Mouse (Mus musculus) myocyte (in vitro differentiated cells): ENCODE data around the gene Gadd45gip1. TPM values are rescaled to one million over a fixed set of nuclear protein-coding genes. Genes with fewer than 3 reads are reported as not detected.

Source experiments
- H3K27me3 ChIP-seq: one replicate; pipeline ENCODE4 v1.6.1; 2011; ENCODE audit not compliant: control insufficient read depth, insufficient read depth, insufficient read length
- H3K36me3 ChIP-seq: one replicate; pipeline ENCODE4 v1.6.1; 2011; ENCODE audit not compliant: control insufficient read depth, insufficient read depth
- H3K4me2 ChIP-seq: one replicate; pipeline ENCODE4 v1.6.1; 2011; ENCODE audit warnings: low read depth, control low read depth
- H3K4me3 ChIP-seq: one replicate; pipeline ENCODE4 v1.5.1; 2011; ENCODE audit warnings: mild to moderate bottlenecking, control low read depth, moderate library complexity
- H3K79me2 ChIP-seq: one replicate; pipeline ENCODE4 v1.6.1; 2011; ENCODE audit not compliant: control insufficient read depth, insufficient read depth
- H3ac ChIP-seq: one replicate; pipeline ENCODE4 v1.6.1; 2011; ENCODE audit not compliant: control insufficient read depth, insufficient read length
- CEBPB ChIP-seq: IDR thresholded peaks from 2 replicates; pipeline ENCODE4 v1.6.1; 2011; ENCODE audit warnings: mild to moderate bottlenecking, moderate library complexity; ENCODE audit not compliant: poor library complexity, insufficient read depth, severe bottlenecking
- E2F4 ChIP-seq: IDR thresholded peaks from one replicate; pipeline ENCODE4 v1.6.1; 2011; ENCODE audit warnings: mild to moderate bottlenecking, control low read depth, moderate library complexity; ENCODE audit not compliant: insufficient read depth
- MAX ChIP-seq: IDR thresholded peaks from one replicate; pipeline ENCODE4 v1.6.1; 2011; ENCODE audit warnings: low read depth, mild to moderate bottlenecking, control low read depth
- MYOD1 ChIP-seq, 3 experiments: IDR thresholded peaks; one replicate each; pipeline ENCODE4 v1.6.1; 2011; ENCODE audit warnings: control low read depth in 2 of 3, low read depth in 2 of 3, mild to moderate bottlenecking in 2 of 3, moderate library complexity in 1 of 3; ENCODE audit not compliant: insufficient read length in 2 of 3, control insufficient read depth in 1 of 3
- MYOG ChIP-seq, 3 experiments: IDR thresholded peaks; one replicate each; pipeline ENCODE4 v1.6.1; 2011; ENCODE audit warnings: control low read depth in 2 of 3, low read depth in 2 of 3, mild to moderate bottlenecking in 2 of 3; ENCODE audit not compliant: insufficient read length in 2 of 3, control insufficient read depth in 1 of 3, insufficient read depth in 1 of 3
- POLR2A ChIP-seq: IDR thresholded peaks from one replicate; pipeline ENCODE4 v1.6.1; 2011; ENCODE audit warnings: low read depth, mild to moderate bottlenecking, control low read depth, moderate library complexity; ENCODE audit not compliant: insufficient read length
- POLR2AphosphoS2 ChIP-seq: IDR thresholded peaks from one replicate; pipeline ENCODE4 v1.6.1; 2011; ENCODE audit warnings: low read depth, control low read depth; ENCODE audit not compliant: insufficient read length
- REST ChIP-seq: IDR thresholded peaks from one replicate; pipeline ENCODE4 v1.6.1; 2011; ENCODE audit warnings: mild to moderate bottlenecking, control low read depth, moderate library complexity; ENCODE audit not compliant: insufficient read depth, insufficient read length
- SRF ChIP-seq: IDR thresholded peaks from one replicate; pipeline ENCODE4 v1.6.1; 2011; ENCODE audit warnings: low read depth; ENCODE audit not compliant: control insufficient read depth, insufficient read length
- TCF12 ChIP-seq: IDR thresholded peaks from one replicate; pipeline ENCODE4 v1.6.1; 2011; ENCODE audit warnings: mild to moderate bottlenecking, control low read depth; ENCODE audit not compliant: poor library complexity, insufficient read depth, severe bottlenecking
- TCF3 ChIP-seq: IDR thresholded peaks from one replicate; pipeline ENCODE4 v1.6.1; 2011; ENCODE audit warnings: low read depth, control low read depth; ENCODE audit not compliant: insufficient read length
- USF1 ChIP-seq: IDR thresholded peaks from one replicate; pipeline ENCODE4 v1.6.1; 2011; ENCODE audit warnings: low read depth, mild to moderate bottlenecking, control low read depth, moderate library complexity
- polyA plus RNA-seq: library from polyadenylated mRNA; unstranded; fragments of >200 nt; fragmentation: generic; extraction: Trizol; gene quantifications from one replicate; pipeline ENCODE4 v1.2.1, GENCODE M21; 2012; ENCODE audit warnings: missing spikeins

Gadd45gip1 gene
- polyA plus RNA-seq, 1 experiment, result 21.8 TPM

GRCm38 (mm10) chr8:84877297-84878035 lies 46.1 kb downstream of the Gadd45gip1 start:
- Histone ChIP-seq H3K4me2 (no peak overlapping the region), H3K79me2 (no peaks in the 10 kb centered on the region), H3K27me3 (no peaks in the 10 kb centered on the region), H3K4me3 (no peak overlapping the region), H3K36me3 (no peaks in the 10 kb centered on the region), H3ac (no peak overlapping the region)
- TF ChIP-seq REST (no peak), TCF12 (no peak), POLR2A (no peak), E2F4 (no peak), SRF (no peak), MYOG (IDR thresholded peaks at IDR 0.05; ENCODE audit: control insufficient read depth in 1 of 3, insufficient read depth in 1 of 3, insufficient read length in 2 of 3, low read depth in 2 of 3) (no peak), MAX (no peak)

GRCm38 (mm10) chr8:84878915-84879314 lies 47.6 kb downstream of the Gadd45gip1 start:
- no peaks in the 10 kb centered on the region for H3K36me3 ChIP-seq
- no peak overlapping the region for H3K4me3 ChIP-seq
- no peaks in the 10 kb centered on the region for H3K79me2 ChIP-seq
- H3K4me2 ChIP-seq, result no peak overlapping the region
- H3K27me3 ChIP-seq, result no peaks in the 10 kb centered on the region
- H3ac ChIP-seq, result no peak overlapping the region
- TF ChIP-seq CEBPB, result no peak
- TF ChIP-seq MYOG (IDR thresholded peaks at IDR 0.05; ENCODE audit: control insufficient read depth in 1 of 3, insufficient read depth in 1 of 3, insufficient read length in 2 of 3, low read depth in 2 of 3), result no peak
- no peak for TF ChIP-seq TCF3
- no peak for TF ChIP-seq MAX
- no peak for TF ChIP-seq POLR2AphosphoS2
- TF ChIP-seq MYOD1 (IDR thresholded peaks at IDR 0.05; ENCODE audit: control insufficient read depth in 1 of 3, insufficient read length in 2 of 3, low read depth in 2 of 3), result no peak
- TF ChIP-seq USF1, result no peak
- no peak for TF ChIP-seq POLR2A
- no peak for TF ChIP-seq E2F4
- no peak for TF ChIP-seq TCF12
- TF ChIP-seq SRF, result no peak
- TF ChIP-seq REST, result no peak

- TF ChIP-seq TCF3 (peak; percentile 43), CEBPB (no peak), MYOD1 (IDR thresholded peaks at IDR 0.05; ENCODE audit: control insufficient read depth in 1 of 3, insufficient read length in 2 of 3, low read depth in 2 of 3) (peak in 2 of 3 experiments; percentile 75 to 82), E2F4 (no peak), POLR2A (no peak), POLR2AphosphoS2 (no peak), REST (no peak), USF1 (no peak), MAX (no peak), MYOG (IDR thresholded peaks at IDR 0.05; ENCODE audit: control insufficient read depth in 1 of 3, insufficient read depth in 1 of 3, insufficient read length in 2 of 3, low read depth in 2 of 3) (peak; percentile 84 to 96 (median 85)), TCF12 (peak; percentile 34), SRF (no peak)
- no peaks in the 10 kb centered on the region for H3K36me3 ChIP-seq
Measured at GRCm38 (mm10) chr8:84884728-84885127, 53.4 kb downstream of the Gadd45gip1 start.

More at GRCm38 (mm10) chr8:84884728-84885127, 53.4 kb downstream of the Gadd45gip1 start:
- H3ac ChIP-seq, result no peak overlapping the region
- H3K4me2 ChIP-seq, result no peak overlapping the region
- H3K27me3 ChIP-seq, result no peaks in the 10 kb centered on the region
- no peak overlapping the region for H3K4me3 ChIP-seq
- no peaks in the 10 kb centered on the region for H3K79me2 ChIP-seq

Other genes with a start within 250 kb of the Gadd45gip1 start
- gene Ier2, start 168.7 kb upstream of the Gadd45gip1 start, polyA plus RNA-seq, result 75.7 TPM
- 94.4 TPM for gene Trmt1, start 145.2 kb upstream of the Gadd45gip1 start, polyA plus RNA-seq
- 56.1 TPM for gene Nacc1, start 143.7 kb upstream of the Gadd45gip1 start, polyA plus RNA-seq
- gene Lyl1, start 130.1 kb upstream of the Gadd45gip1 start, polyA plus RNA-seq, result not detected
- gene G430095P16Rik, start 108.5 kb upstream of the Gadd45gip1 start, polyA plus RNA-seq, result 9.4 TPM
- gene Nfix, start 31.2 kb upstream of the Gadd45gip1 start, polyA plus RNA-seq, result 65.7 TPM
- gene Dand5, start 8.7 kb upstream of the Gadd45gip1 start, polyA plus RNA-seq, result 6.7 TPM
- 139 TPM for gene Rad23a, start 9.1 kb downstream of the Gadd45gip1 start, polyA plus RNA-seq
- 385 TPM for gene Calr, start 15.4 kb downstream of the Gadd45gip1 start, polyA plus RNA-seq
- gene Farsa, start 25.5 kb downstream of the Gadd45gip1 start, polyA plus RNA-seq, result 73.3 TPM
- gene Syce2, start 40.6 kb downstream of the Gadd45gip1 start, polyA plus RNA-seq, result 2.3 TPM
- 20.9 TPM for gene Gcdh, start 62.4 kb downstream of the Gadd45gip1 start, polyA plus RNA-seq
- 0.10 TPM for gene Klf1, start 70.4 kb downstream of the Gadd45gip1 start, polyA plus RNA-seq
- 9.2 TPM for gene Dnase2a, start 77.0 kb downstream of the Gadd45gip1 start, polyA plus RNA-seq
- gene Mast1, start 105.8 kb downstream of the Gadd45gip1 start, polyA plus RNA-seq, result not detected
- gene Rtbdn, start 115.5 kb downstream of the Gadd45gip1 start, polyA plus RNA-seq, result not detected
- not detected for gene Gm49661, start 137.9 kb downstream of the Gadd45gip1 start, polyA plus RNA-seq
- gene Prdx2, start 138.1 kb downstream of the Gadd45gip1 start, polyA plus RNA-seq, result 432 TPM
- 74.1 TPM for gene Rnaseh2a, start 138.2 kb downstream of the Gadd45gip1 start, polyA plus RNA-seq
- gene Junb, start 147.2 kb downstream of the Gadd45gip1 start, polyA plus RNA-seq, result 140 TPM
- gene Hook2, start 159.1 kb downstream of the Gadd45gip1 start, polyA plus RNA-seq, result 9.3 TPM
- not detected for gene Best2, start 183.0 kb downstream of the Gadd45gip1 start, polyA plus RNA-seq
- 204 TPM for gene Asna1, start 193.8 kb downstream of the Gadd45gip1 start, polyA plus RNA-seq
- 198 TPM for gene Trir, start 195.3 kb downstream of the Gadd45gip1 start, polyA plus RNA-seq
- 46.3 TPM for gene Tnpo2, start 205.4 kb downstream of the Gadd45gip1 start, polyA plus RNA-seq
- gene Fbxw9, start 228.5 kb downstream of the Gadd45gip1 start, polyA plus RNA-seq, result 26.8 TPM
- gene Gm5741, start 236.5 kb downstream of the Gadd45gip1 start, polyA plus RNA-seq, result 0.31 TPM
- 86.7 TPM for gene Dhps, start 240.2 kb downstream of the Gadd45gip1 start, polyA plus RNA-seq
- 166 TPM for gene Wdr83os, start 249.2 kb downstream of the Gadd45gip1 start, polyA plus RNA-seq
- 26.8 TPM for gene Wdr83, start 249.8 kb downstream of the Gadd45gip1 start, polyA plus RNA-seq